Mouse (Mus musculus) MEL (cell line): ENCODE measurements at regions not wholly inside any gene's neighbourhood (a gene's known extent, or its start where the extent isn't known, plus 50 kb on each side); places are given as distances from the start of the nearest gene placed in this dataset.

Experiments
- CHD1 ChIP-seq: IDR thresholded peaks from 2 replicates; pipeline ENCODE4 v1.6.1; 2012; ENCODE audit warnings: low read depth, mild to moderate bottlenecking, inconsistent platforms, low read length, improper control_type of control experiment
- CHD2 ChIP-seq: IDR thresholded peaks from 2 replicates; pipeline ENCODE4 v1.6.1; 2011; ENCODE audit warnings: low read length, improper control_type of control experiment
- CTCF ChIP-seq, 3 experiments: IDR thresholded peaks in 2 of 3; conservative IDR thresholded peaks in 1 of 3; 2 replicates each; pipeline ENCODE4 v1.5.1; 2011 to 2012; ENCODE audit warnings: low read length in 3 of 3, low read depth in 2 of 3, mild to moderate bottlenecking in 2 of 3, improper control_type of control experiment in 1 of 3, inconsistent platforms in 1 of 3, mixed read lengths in 1 of 3, moderate library complexity in 1 of 3; ENCODE audit not compliant: control insufficient read depth in 1 of 3, insufficient read depth in 1 of 3, poor library complexity in 1 of 3, severe bottlenecking in 1 of 3
- EP300 ChIP-seq, 2 experiments: IDR thresholded peaks; 2 replicates each; pipeline ENCODE4 v1.6.1; 2011; ENCODE audit warnings: improper control_type of control experiment in 2 of 2, low read length in 2 of 2, low read depth in 1 of 2, mild to moderate bottlenecking in 1 of 2
- GABPA ChIP-seq: IDR thresholded peaks from 2 replicates; pipeline ENCODE4 v1.6.1; 2012; ENCODE audit warnings: low read depth, mild to moderate bottlenecking, inconsistent platforms, low read length, improper control_type of control experiment, moderate library complexity
- MAFK ChIP-seq: IDR thresholded peaks from 2 replicates; pipeline ENCODE4 v1.6.1; 2011; ENCODE audit warnings: low read depth, mild to moderate bottlenecking, low read length, improper control_type of control experiment, borderline replicate concordance
- MAZ ChIP-seq: IDR thresholded peaks from 2 replicates; pipeline ENCODE4 v1.6.1; 2012; ENCODE audit warnings: low read depth, mild to moderate bottlenecking, inconsistent platforms, low read length, improper control_type of control experiment
- SMC3 ChIP-seq: IDR thresholded peaks from 2 replicates; pipeline ENCODE4 v1.6.1; 2011; ENCODE audit warnings: low read depth, low read length, improper control_type of control experiment

DNA sequence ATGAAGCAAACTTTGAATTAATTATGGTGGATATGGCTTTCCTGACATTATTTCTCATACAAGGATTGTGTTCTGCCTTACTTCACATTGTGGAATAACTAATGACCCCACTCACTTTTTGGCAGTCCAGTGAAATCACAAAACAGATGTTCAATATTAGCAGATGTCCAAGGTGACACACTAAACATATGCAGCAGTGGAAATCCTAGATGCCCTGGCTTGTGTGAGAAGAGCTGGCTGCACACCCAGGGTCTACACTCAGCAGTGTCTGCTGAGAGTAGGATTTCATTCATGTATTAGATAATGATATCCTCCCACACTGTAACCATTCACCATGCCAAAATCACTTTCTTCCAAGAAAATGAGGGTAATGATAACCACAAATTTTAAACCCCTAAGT lies 816.9 kb upstream of the Gm12353 start:
- no peak for TF ChIP-seq MAZ
- TF ChIP-seq SMC3, result no peak
- no peak for TF ChIP-seq CHD1
- no peak for TF ChIP-seq CTCF (IDR thresholded peaks at IDR 0.05 in 2 of 3, conservative IDR thresholded peaks at IDR 0.05 in 1 of 3; ENCODE audit: control insufficient read depth in 1 of 3, insufficient read depth in 1 of 3, low read depth in 2 of 3, low read length in 3 of 3, poor library complexity in 1 of 3, severe bottlenecking in 1 of 3)
- no peak for TF ChIP-seq EP300 (IDR thresholded peaks at IDR 0.05; ENCODE audit: low read depth in 1 of 2, low read length in 2 of 2)
- no peak for TF ChIP-seq GABPA
- no peak for TF ChIP-seq MAFK
- no peak for TF ChIP-seq CHD2
